Mouse (Mus musculus) heart, postnatal 10 days (tissue): ENCODE results near the gene Prmt7. TPM values are rescaled to one million over a fixed set of nuclear protein-coding genes. Genes with fewer than 3 reads are reported as not detected.

ENCODE experiments used
- DNase-seq, 2 experiments: peaks; one replicate each; pipeline ENCODE4 v3.0.0; 2021
- intact Hi-C: fragments of 180-260 bp; cut with DNase I; formaldehyde crosslinking; loops from one replicate; pipeline ENCODE4 v1.15.1; 2025
- total RNA-seq, 2 experiments: library from RNA; stranded (reverse); gene quantifications; 2 replicates each; pipeline ENCODE4 v1.2.3; 2021

Gene Prmt7
- total RNA-seq, 2 experiments from 2014 or later: 21.6 to 24.0 TPM

- intact Hi-C loops: loop anchor here (5.0 kb wide), 1 partner anchor 191 kb away; no protein-coding TSS in a partner anchor
- DNase-seq: no peak
These were observed 685 bp downstream of the Prmt7 start for GRCm38 (mm10) chr8:106211421-106211820.

- intact Hi-C loops: loop anchor here (5.0 kb wide), 1 partner anchor 188 kb away; no protein-coding TSS in a partner anchor
- DNase-seq: no peak
These were observed 3.2 kb downstream of the Prmt7 start for GRCm38 (mm10) chr8:106213959-106214358.

- intact Hi-C loops: no loop called here
- no peak for DNase-seq
These were observed 8.9 kb downstream of the Prmt7 start for GRCm38 (mm10) chr8:106219620-106220019.

- intact Hi-C loops: no loop called here
- peak; percentile 53 to 70 for DNase-seq
These were observed 15.9 kb downstream of the Prmt7 start for GRCm38 (mm10) chr8:106226589-106226988.

GRCm38 (mm10) chr8:106231536-106231935, 20.8 kb downstream of the Prmt7 start:
- DNase-seq: no peak
- intact Hi-C loops: no loop called here

GRCm38 (mm10) chr8:106232751-106233150, 22.0 kb downstream of the Prmt7 start:
- intact Hi-C loops: no loop called here
- no peak for DNase-seq

GRCm38 (mm10) chr8:106234567-106235261, 24.0 kb downstream of the Prmt7 start:
- intact Hi-C loops: no loop called here

GRCm38 (mm10) chr8:106237106-106237505, 26.4 kb downstream of the Prmt7 start:
- intact Hi-C loops: no loop called here
- DNase-seq: no peak

More at GRCm38 (mm10) chr8:106234567-106235261, 24.0 kb downstream of the Prmt7 start:
- peak; percentile 21 to 33 for DNase-seq

GRCm38 (mm10) chr8:106250186-106250585, 39.5 kb downstream of the Prmt7 start:
- intact Hi-C loops: no loop called here
- no peak for DNase-seq

- intact Hi-C loops: loop anchor here (2.0 kb wide), 1 partner anchor 77 kb away; no protein-coding TSS in a partner anchor
These were observed 47.4 kb downstream of the Prmt7 start for GRCm38 (mm10) chr8:106258169-106258568.

GRCm38 (mm10) chr8:106259579-106260255, 49.0 kb downstream of the Prmt7 start:
- intact Hi-C loops: loop anchor here (2.0 to 5.0 kb wide), 2 partner anchors 75 to 143 kb away; no protein-coding TSS in a partner anchor
- DNase-seq: no peak

More at GRCm38 (mm10) chr8:106258169-106258568, 47.4 kb downstream of the Prmt7 start:
- DNase-seq: peak in 1 of 2 experiments; percentile 19

- DNase-seq: no peak
These were observed 50.2 kb downstream of the Prmt7 start for GRCm38 (mm10) chr8:106260894-106261293.

GRCm38 (mm10) chr8:106262343-106262742, 51.6 kb downstream of the Prmt7 start:
- intact Hi-C loops: loop anchor here (5.0 kb wide), 1 partner anchor 140 kb away; no protein-coding TSS in a partner anchor

More at GRCm38 (mm10) chr8:106260894-106261293, 50.2 kb downstream of the Prmt7 start:
- intact Hi-C loops: loop anchor here (5.0 kb wide), 1 partner anchor 141 kb away; no protein-coding TSS in a partner anchor

GRCm38 (mm10) chr8:106263928-106264327, 53.2 kb downstream of the Prmt7 start:
- intact Hi-C loops: loop anchor here (5.0 kb wide), 1 partner anchor 138 kb away; no protein-coding TSS in a partner anchor

More at GRCm38 (mm10) chr8:106262343-106262742, 51.6 kb downstream of the Prmt7 start:
- DNase-seq: peak; percentile 23 to 31

GRCm38 (mm10) chr8:106265398-106265797, 54.7 kb downstream of the Prmt7 start:
- DNase-seq: no peak
- intact Hi-C loops: no loop called here

More at GRCm38 (mm10) chr8:106263928-106264327, 53.2 kb downstream of the Prmt7 start:
- DNase-seq: no peak

- no peak for DNase-seq
- intact Hi-C loops: no loop called here
These were observed 58.1 kb downstream of the Prmt7 start for GRCm38 (mm10) chr8:106268710-106269346.

- no peak for DNase-seq
- intact Hi-C loops: no loop called here
These were observed 60.1 kb downstream of the Prmt7 start for GRCm38 (mm10) chr8:106270804-106271203.

GRCm38 (mm10) chr8:106271378-106271777, 60.6 kb downstream of the Prmt7 start:
- peak in 1 of 2 experiments; percentile 18 for DNase-seq
- intact Hi-C loops: no loop called here

- no peak for DNase-seq
- intact Hi-C loops: no loop called here
These were observed 62.7 kb downstream of the Prmt7 start for GRCm38 (mm10) chr8:106273468-106273867.

GRCm38 (mm10) chr8:106276709-106277317, 66.1 kb downstream of the Prmt7 start:
- intact Hi-C loops: no loop called here
- DNase-seq: no peak
